Mouse (Mus musculus) intestine, embryonic 16.5 days (tissue): ENCODE results near the gene Dag1. TPM values are rescaled to one million over a fixed set of nuclear protein-coding genes. Genes with fewer than 3 reads are reported as not detected.
A peak's percentile ranks its signal among the peaks of the same experiment; 100 is the strongest.

Source experiments
- ATAC-seq: fragments of 200-750 bp; cut with Nextera tagmentation; 2 replicates; pipeline ENCODE4 v1.8.0; 2017; ENCODE audit warnings: moderate TSS enrichment, moderate library complexity
- H3K27ac ChIP-seq: fragments of 300-500 bp; sonication (generic); 2 replicates; pipeline ENCODE4 v1.5.1; 2014; ENCODE audit warnings: mild to moderate bottlenecking, low read length
- H3K27me3 ChIP-seq: fragments of 300-500 bp; sonication (generic); replicated peaks from 2 replicates; pipeline ENCODE4 v1.6.1; 2014; ENCODE audit warnings: low read length, control low read depth, mixed read lengths; ENCODE audit not compliant: control insufficient read depth, insufficient read depth
- H3K36me3 ChIP-seq: fragments of 300-500 bp; sonication (generic); 2 replicates; pipeline ENCODE4 v1.6.1; 2014; ENCODE audit warnings: low read length, control low read depth; ENCODE audit not compliant: control insufficient read depth, insufficient read depth
- H3K4me1 ChIP-seq: fragments of 300-500 bp; sonication (generic); 2 replicates; pipeline ENCODE4 v1.6.1; 2014; ENCODE audit warnings: low read length, control low read depth, mixed read lengths; ENCODE audit not compliant: control insufficient read depth, insufficient read depth
- H3K4me2 ChIP-seq: fragments of 300-500 bp; sonication (generic); 2 replicates; pipeline ENCODE4 v1.6.1; 2014; ENCODE audit warnings: low read depth, low read length, control low read depth
- H3K4me3 ChIP-seq: fragments of 300-500 bp; sonication (generic); 2 replicates; pipeline ENCODE4 v1.5.1; 2014; ENCODE audit warnings: mild to moderate bottlenecking, low read length
- H3K9ac ChIP-seq: fragments of 300-500 bp; sonication (generic); 2 replicates; pipeline ENCODE4 v1.6.1; 2014; ENCODE audit warnings: low read depth, low read length
- H3K9me3 ChIP-seq: fragments of 300-500 bp; sonication (generic); 2 replicates; pipeline ENCODE4 v1.6.1; 2016; ENCODE audit warnings: low read length, control low read depth; ENCODE audit not compliant: control insufficient read depth
- WGBS: fragments of 180-500 bp; shearing (Covaris S2); extraction: QIAGEN DNeasy Blood & Tissue Kit; methylation state at CpG from one replicate; pipeline ENCODE4 v1.1.7; 2014; 5-methylcytosine and 5-hydroxymethylcytosine counted together
- polyA plus RNA-seq: library from polyadenylated mRNA; unstranded; fragments of >200 nt; fragmentation: Nextera tagmentation; extraction: Ambion mirVana; gene quantifications from 2 replicates; pipeline ENCODE4 v1.2.1, GENCODE M21; 2015

Gene Dag1
- polyA plus RNA-seq, result 67.9 and 76.8 TPM in 2 replicates

- Histone ChIP-seq H3K4me3 (peak within 1 kb of the TSS; percentile 92), H3K9me3 (no peaks in the 10 kb centered on the region), H3K36me3 (no peaks in the 10 kb centered on the region), H3K27me3 (no peaks in the 10 kb centered on the region), H3K4me1 (peaks cover 27% of the 10 kb centered on the region), H3K4me2 (peak within 1 kb of the TSS; percentile 71), H3K27ac (peak within 1 kb of the TSS; percentile 97), H3K9ac (peak within 1 kb of the TSS; percentile 92)
- under 1% methylated on average over 69 of the region's 71 CpGs for WGBS
- ATAC-seq, result peak; percentile 96
These were observed at the start of gene Dag1 for GRCm38 (mm10) chr9:108263690-108264190. Dag1 (minus strand) TSS chr9:108263958.

- H3K9ac ChIP-seq, result peak overlapping the region; percentile 48; the same call in 1 of the 2 replicates
- no peak for ATAC-seq
- no peak overlapping the region for H3K27ac ChIP-seq
- peak overlapping the region; percentile 44 for H3K4me3 ChIP-seq
- no peaks in the 10 kb centered on the region for H3K27me3 ChIP-seq
- no peaks in the 10 kb centered on the region for H3K9me3 ChIP-seq
- H3K4me2 ChIP-seq, result peak overlapping the region; percentile 55
- 44% methylated on average over 2 of the region's 2 CpGs for WGBS
- H3K4me1 ChIP-seq, result peaks cover 14% of the 10 kb centered on the region
- H3K36me3 ChIP-seq, result peaks cover 2% of the 10 kb centered on the region; the same call in 1 of the 2 replicates
These were observed 44.4 kb upstream of the Dag1 start for GRCm38 (mm10) chr9:108308141-108308540.

GRCm38 (mm10) chr9:108307021-108307807, 43.5 kb upstream of the Dag1 start:
- H3K4me3 ChIP-seq, result peak overlapping the region; percentile 92
- H3K27me3 ChIP-seq, result no peaks in the 10 kb centered on the region
- peak overlapping the region; percentile 100 for H3K9ac ChIP-seq
- H3K4me1 ChIP-seq, result peaks cover 14% of the 10 kb centered on the region
- ATAC-seq, result no peak
- peak overlapping the region; percentile 100 for H3K27ac ChIP-seq
- no peaks in the 10 kb centered on the region for H3K9me3 ChIP-seq
- peaks cover 8% of the 10 kb centered on the region; the same call in 1 of the 2 replicates for H3K36me3 ChIP-seq
- peak overlapping the region; percentile 55 for H3K4me2 ChIP-seq
- 9% methylated on average over 12 of the region's 12 CpGs for WGBS

- peak overlapping the region; percentile 100 for H3K27ac ChIP-seq
- H3K4me2 ChIP-seq, result peak overlapping the region; percentile 30; the same call in 1 of the 2 replicates
- peak; percentile 82 for ATAC-seq
- peak overlapping the region; percentile 92 for H3K4me3 ChIP-seq
- peaks cover 8% of the 10 kb centered on the region; the same call in 1 of the 2 replicates for H3K36me3 ChIP-seq
- H3K27me3 ChIP-seq, result no peaks in the 10 kb centered on the region
- peaks cover 14% of the 10 kb centered on the region for H3K4me1 ChIP-seq
- no peaks in the 10 kb centered on the region for H3K9me3 ChIP-seq
- WGBS, result under 1% methylated on average over 49 of the region's 51 CpGs
- peak overlapping the region; percentile 100 for H3K9ac ChIP-seq
These were observed 42.8 kb upstream of the Dag1 start for GRCm38 (mm10) chr9:108306571-108306980.

GRCm38 (mm10) chr9:108305629-108306520, 42.1 kb upstream of the Dag1 start, which contains the start of the genes Rhoa and Tcta:
Rhoa (plus strand) TSS chr9:108306129.
Tcta (minus strand) TSS chr9:108306160.
- peak within 1 kb of the TSS; percentile 100 for H3K9ac ChIP-seq
- H3K36me3 ChIP-seq, result peaks cover 8% of the 10 kb centered on the region; the same call in 1 of the 2 replicates
- under 1% methylated on average over 81 of the region's 81 CpGs for WGBS
- no peaks in the 10 kb centered on the region for H3K9me3 ChIP-seq
- H3K4me2 ChIP-seq, result peak within 1 kb of the TSS; percentile 69
- peaks cover 14% of the 10 kb centered on the region for H3K4me1 ChIP-seq
- peak within 1 kb of the TSS; percentile 100 for H3K27ac ChIP-seq
- H3K27me3 ChIP-seq, result no peaks in the 10 kb centered on the region
- ATAC-seq, result peak; percentile 93
- peak within 1 kb of the TSS; percentile 92 for H3K4me3 ChIP-seq

GRCm38 (mm10) chr9:108305170-108305569, 41.4 kb upstream of the Dag1 start:
- peak overlapping the region; percentile 92 for H3K4me3 ChIP-seq
- H3K4me1 ChIP-seq, result peaks cover 11% of the 10 kb centered on the region
- no peaks in the 10 kb centered on the region for H3K9me3 ChIP-seq
- no peaks in the 10 kb centered on the region for H3K27me3 ChIP-seq
- peaks cover 8% of the 10 kb centered on the region; the same call in 1 of the 2 replicates for H3K36me3 ChIP-seq
- peak overlapping the region; percentile 100 for H3K27ac ChIP-seq
- peak overlapping the region; percentile 93 for H3K9ac ChIP-seq
- WGBS, result 10% methylated on average over 1 of the region's 1 CpGs
- peak overlapping the region; percentile 69 for H3K4me2 ChIP-seq
- ATAC-seq, result no peak; the same call in 1 of the 2 replicates

- Histone ChIP-seq H3K27ac (peak overlapping the region; percentile 100; the same call in 1 of the 2 replicates), H3K9ac (peak overlapping the region; percentile 93), H3K36me3 (peaks cover 8% of the 10 kb centered on the region; the same call in 1 of the 2 replicates), H3K4me1 (peaks cover 11% of the 10 kb centered on the region), H3K27me3 (no peaks in the 10 kb centered on the region), H3K4me3 (peak overlapping the region; percentile 92), H3K4me2 (peak overlapping the region; percentile 69), H3K9me3 (no peaks in the 10 kb centered on the region)
- ATAC-seq, result no peak
- WGBS, result 73% methylated on average over 4 of the region's 4 CpGs
These were observed 41.0 kb upstream of the Dag1 start for GRCm38 (mm10) chr9:108304716-108305115.

GRCm38 (mm10) chr9:108301853-108302252, 38.1 kb upstream of the Dag1 start:
- H3K9me3 ChIP-seq, result no peaks in the 10 kb centered on the region
- peak; percentile 4; the same call in 1 of the 2 replicates for ATAC-seq
- H3K9ac ChIP-seq, result no peak overlapping the region
- H3K4me1 ChIP-seq, result 0 out of 2 replicates have a peak, but pooled peaks cover 3% of the 10 kb centered on the region
- H3K4me2 ChIP-seq, result no peak overlapping the region
- no peak overlapping the region for H3K4me3 ChIP-seq
- no peaks in the 10 kb centered on the region for H3K27me3 ChIP-seq
- WGBS, result 61% methylated on average over 3 of the region's 3 CpGs
- peak overlapping the region; percentile 51 for H3K27ac ChIP-seq
- H3K36me3 ChIP-seq, result peaks cover 8% of the 10 kb centered on the region; the same call in 1 of the 2 replicates
